Mouse (Mus musculus): ENCODE data around the gene Capns2.

Capns2 gene

DNA sequence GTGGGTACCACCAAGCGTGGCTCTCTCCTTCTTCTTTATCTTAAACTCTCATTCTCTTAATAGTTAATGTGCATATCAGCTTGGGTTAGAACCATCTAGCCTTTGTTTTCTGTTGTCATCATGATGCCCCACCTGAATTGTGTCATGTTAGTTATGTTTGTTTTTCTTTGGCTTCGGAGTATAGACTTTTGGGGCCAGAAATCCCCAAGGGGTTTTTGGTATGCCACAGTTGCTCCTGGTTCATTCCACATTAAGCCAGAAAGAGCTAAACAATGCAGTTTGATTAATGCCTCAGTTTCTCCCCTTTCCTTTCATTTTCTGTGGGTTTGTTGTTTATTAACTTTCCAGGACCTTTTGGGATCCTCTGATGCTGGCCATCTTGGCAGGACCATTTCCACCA is 7.2 kb downstream of the Capns2 start:
- no peak for DNase-seq

GRCm38 (mm10) chr8:92911477-92911876 is 10.3 kb downstream of the Capns2 start:
- DNase-seq: no peak

GRCm38 (mm10) chr8:92913396-92913795 is 12.2 kb downstream of the Capns2 start:
- DNase-seq: no peak

GRCm38 (mm10) chr8:92916082-92916481 is 14.9 kb downstream of the Capns2 start:
- DNase-seq: no peak

- DNase-seq: no peak
These were observed 20.6 kb downstream of the Capns2 start for GRCm38 (mm10) chr8:92921768-92922167.

DNA sequence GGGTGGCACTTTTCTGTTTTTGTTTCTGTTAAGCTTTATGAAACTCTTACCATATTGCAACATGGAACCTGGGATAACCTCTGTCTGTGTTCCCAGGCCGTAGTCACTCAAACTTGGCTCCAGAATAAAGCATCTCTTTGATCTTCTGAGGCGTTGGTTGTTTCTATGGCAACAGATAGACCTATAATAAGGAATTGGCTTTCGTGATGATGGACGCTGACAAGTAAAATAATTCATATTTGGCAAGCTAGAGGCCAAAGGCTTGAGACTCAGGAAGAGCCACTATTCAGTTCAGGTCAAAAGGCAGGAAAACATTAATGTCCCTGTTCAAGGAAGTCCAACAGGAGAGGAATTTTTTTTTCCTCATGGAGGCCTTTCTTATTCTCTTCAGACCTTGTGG is 27.8 kb downstream of the Capns2 start:
- no peak for DNase-seq

DNA sequence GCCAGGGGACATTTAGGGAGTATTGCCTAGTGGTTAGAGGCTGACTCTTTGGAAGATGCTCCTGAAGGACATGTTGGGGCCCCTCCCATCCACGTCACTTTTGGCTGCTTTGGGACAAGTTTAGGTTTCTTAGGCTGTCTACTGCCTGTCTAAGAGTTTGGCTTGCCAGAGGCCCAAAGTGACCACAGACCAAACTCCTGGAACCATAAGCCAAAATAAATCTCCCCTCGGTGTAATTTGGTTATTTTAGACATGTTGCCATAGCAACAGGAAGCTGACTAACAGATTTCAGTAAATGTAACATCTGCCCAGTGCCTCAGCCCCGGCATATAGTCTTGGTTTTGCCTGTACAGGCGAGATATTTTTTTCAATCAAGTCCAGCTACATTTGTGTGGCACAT is 36.8 kb downstream of the Capns2 start:
- no peak for DNase-seq

- DNase-seq: no peak
These were observed 47.9 kb downstream of the Capns2 start for GRCm38 (mm10) chr8:92949071-92949470.

GRCm38 (mm10) chr8:92950639-92951371 is 49.6 kb downstream of the Capns2 start:
- DNase-seq: no peak
